Mouse (Mus musculus): ENCODE measurements at regions not wholly inside any gene's neighbourhood (a gene's known extent, or its start where the extent isn't known, plus 50 kb on each side); places are given as distances from the start of the nearest gene placed in this dataset.

DNA sequence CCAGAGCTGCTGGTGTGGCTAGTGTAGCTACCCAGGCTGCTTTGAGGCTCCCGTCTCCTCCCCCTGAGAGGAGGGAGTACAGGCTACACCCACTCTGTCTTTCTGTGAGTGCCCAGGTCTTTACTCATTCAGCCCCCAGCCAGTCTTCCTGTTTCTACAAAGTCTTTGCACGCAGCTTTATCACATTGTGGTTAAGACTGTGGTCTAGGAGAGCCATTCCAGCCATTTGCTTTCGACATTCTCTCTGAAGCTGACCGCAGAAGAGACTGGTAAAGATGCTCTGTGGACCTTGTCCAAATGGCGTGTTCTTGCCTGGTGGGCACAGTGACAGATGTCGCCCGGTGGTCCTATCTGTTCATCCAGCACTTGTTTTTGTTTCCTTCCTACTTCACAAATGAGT lies 62.0 kb downstream of the Tpra1 start:
- no peak for DNase-seq (ENCODE audit: low spot score)

DNA sequence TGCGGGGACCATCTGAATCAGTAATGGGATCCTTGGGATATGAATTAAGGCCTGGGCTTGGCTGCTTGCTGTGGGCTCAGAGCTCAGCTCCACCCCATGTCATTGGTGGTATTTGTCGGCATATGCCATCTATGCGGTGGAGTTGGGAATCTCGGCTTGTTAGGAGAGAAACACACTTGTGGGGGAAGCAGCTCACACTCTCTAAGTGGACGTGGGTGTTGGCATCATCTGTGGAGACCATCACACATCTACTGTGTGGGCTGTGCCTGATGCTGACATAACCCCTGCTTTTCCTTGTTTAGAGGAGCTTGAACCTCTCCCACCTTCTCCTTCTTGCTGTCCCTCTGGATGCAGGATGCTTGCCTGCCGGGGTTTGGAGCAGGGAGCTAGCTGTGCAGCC lies 62.9 kb downstream of the Tpra1 start:
- no peak for DNase-seq (ENCODE audit: low spot score)

GRCm38 (mm10) chr6:88965361-88966226 lies 63.5 kb downstream of the Tpra1 start:
- DNase-seq (ENCODE audit: low spot score), result no peak

- DNase-seq (ENCODE audit: low spot score), result no peak
Observed at GRCm38 (mm10) chr6:88966501-88966900, 64.5 kb downstream of the Tpra1 start.

DNA sequence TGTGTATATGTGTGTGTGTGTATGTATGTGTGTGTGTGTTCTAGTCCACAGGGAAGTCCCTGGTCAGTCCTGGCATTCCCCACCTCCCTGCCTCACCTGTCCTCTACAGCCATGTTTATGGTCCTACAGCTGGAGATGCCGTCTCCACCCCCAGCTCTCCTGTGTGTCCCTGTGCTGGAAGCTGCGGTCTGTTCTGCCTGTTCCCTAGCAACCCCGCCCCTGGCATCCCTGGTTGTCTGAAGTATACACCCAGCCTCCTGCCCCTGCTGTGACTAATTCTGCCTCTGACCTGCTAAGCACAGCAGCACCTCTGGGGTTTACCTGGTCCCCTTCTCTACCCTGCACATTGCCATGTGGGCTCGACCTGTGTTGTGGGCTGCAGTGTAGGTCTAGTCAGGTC lies 66.8 kb downstream of the Tpra1 start:
- no peak for DNase-seq (ENCODE audit: low spot score)

- DNase-seq (ENCODE audit: low spot score), result peak; percentile 58
Observed at GRCm38 (mm10) chr6:88971729-88972128, 69.7 kb downstream of the Tpra1 start.

DNA sequence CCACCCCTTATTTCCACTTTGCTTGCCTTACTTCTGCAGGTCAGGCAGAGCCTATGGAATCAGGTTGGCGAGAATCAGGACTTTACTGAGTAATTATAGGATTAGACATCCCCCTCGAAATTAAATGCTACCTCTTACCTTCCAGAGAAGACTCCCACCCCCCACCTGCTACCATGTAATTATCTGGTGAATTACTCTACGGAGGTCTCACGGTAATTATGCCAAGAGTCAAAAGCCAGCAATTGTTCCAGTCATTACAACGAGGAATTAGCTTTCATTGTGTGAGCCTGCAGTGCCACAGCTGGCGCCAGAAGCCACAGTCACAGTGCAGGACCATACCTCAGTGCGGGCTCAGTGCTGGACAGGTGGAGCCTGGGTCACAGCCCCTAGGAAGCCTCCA lies 72.4 kb downstream of the Tpra1 start:
- DNase-seq (ENCODE audit: low spot score), result no peak

DNA sequence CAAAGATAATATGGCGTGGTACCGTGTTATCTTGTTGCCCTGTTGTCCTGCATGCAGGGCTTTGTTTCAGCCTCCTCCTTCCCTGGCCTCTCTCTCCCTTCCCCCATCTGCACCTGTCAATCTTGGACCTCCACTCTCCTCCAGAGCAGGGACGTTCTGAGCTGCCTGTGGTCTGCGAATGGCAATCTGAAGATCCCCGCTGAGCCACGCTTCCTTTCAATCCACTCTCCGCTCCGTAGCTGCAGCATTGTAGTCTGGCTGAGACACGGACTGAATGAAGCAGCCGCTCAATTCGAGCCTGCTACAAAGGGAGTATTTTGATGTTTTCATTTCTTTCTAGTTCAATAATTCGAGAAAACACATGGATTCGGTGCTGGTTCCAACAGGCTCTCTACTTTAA lies 74.5 kb downstream of the Tpra1 start:
- DNase-seq (ENCODE audit: low spot score), result no peak

DNA sequence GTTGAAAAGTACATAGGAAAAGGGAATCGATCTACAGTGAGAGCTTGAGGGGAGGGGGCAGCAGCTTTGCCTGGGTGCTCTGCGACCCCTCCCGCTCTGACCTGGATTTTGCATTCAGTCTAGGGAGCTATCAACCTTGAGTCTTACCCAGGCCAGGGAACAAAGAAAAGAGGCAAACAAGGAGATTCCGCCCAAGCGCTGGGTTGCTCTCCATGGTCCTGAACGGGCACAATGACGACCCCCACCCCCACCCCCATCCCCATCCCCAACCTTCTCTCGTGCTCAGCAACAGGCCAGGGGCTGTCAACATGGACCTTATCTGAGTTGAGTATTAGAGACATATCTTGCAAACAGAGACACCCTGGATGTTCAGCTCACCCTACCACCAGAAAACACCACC lies 74.9 kb downstream of the Tpra1 start:
- no peak for DNase-seq (ENCODE audit: low spot score)

DNA sequence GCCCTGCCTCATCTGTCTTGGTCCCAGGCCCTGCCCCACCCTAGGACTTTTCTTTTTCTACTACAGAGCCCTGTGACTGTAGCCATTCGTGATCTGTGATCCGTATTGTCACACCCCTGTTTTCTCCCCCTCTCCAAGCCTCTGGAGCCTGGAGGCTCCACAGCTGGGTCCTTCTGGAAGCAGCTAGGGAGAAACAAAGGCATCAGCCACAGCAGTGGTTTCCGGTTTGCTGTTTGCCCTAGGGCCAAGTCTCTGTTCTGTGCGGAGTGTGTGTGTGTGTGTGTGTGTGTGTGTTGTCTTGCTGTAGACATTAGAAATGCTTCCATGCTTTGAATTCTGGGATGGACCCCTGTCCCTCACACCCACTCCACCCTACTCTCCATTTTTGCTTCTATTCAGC lies 76.9 kb downstream of the Tpra1 start:
- no peak for DNase-seq (ENCODE audit: low spot score)

DNA sequence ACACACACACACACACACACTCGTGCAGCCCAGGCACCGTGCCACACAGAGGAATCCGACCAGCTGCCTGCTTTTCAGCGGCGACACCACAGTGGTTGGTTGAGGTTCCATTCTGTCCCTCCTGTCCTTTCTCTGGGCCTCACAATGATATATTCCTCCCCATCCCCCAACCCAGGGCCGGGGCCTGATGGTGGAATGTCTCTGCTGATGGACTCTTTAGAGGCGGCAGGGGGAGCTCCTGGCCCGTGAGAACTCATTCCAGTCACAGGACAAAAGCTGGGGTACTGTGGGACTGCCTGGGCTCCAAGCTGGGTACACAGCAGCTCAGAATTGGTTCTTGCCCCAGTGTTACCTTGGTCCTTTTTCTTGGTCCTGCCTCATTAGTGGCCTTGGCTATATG lies 78.1 kb downstream of the Tpra1 start:
- no peak for DNase-seq (ENCODE audit: low spot score)

DNA sequence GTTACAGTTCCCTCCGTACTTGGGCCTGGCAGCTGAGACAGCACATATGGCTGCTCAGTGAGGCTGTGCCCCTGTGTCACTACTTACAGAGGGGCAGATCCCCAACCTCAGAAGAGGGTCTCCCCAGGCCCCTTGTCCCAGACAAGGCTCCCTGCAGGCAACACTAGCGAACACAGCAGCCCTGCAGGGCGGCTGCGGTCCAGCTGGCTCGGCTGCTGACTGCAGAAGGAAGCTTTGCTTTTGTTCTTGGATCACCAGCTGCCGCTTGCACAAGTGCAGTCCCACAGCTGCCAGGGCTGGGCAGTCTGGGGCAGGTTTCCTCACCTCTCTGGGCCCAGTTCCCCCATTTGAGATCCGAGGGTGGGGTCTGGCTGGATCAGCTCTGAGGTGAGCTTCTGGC lies 79.5 kb downstream of the Tpra1 start:
- no peak for DNase-seq (ENCODE audit: low spot score)

DNA sequence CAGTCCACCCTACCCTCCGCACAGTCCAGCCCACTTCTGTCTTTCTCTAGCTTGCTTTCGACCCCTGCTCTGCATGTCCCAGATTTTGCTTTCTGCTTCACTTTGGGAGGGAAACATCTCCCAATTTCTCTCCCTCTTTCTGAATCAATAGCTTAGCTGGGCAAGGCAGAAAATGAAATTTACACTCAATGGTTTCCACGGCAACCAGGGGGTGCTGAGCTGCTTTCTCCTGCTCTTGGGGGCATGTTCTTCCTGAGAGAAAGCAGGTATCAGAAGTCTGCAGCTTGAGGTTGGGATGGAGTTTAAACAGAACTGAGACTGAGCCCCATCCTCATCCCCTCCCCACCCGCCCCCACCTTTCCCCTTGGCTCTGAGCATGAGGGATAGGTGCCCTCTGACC lies 82.1 kb downstream of the Tpra1 start:
- DNase-seq (ENCODE audit: low spot score), result no peak

DNA sequence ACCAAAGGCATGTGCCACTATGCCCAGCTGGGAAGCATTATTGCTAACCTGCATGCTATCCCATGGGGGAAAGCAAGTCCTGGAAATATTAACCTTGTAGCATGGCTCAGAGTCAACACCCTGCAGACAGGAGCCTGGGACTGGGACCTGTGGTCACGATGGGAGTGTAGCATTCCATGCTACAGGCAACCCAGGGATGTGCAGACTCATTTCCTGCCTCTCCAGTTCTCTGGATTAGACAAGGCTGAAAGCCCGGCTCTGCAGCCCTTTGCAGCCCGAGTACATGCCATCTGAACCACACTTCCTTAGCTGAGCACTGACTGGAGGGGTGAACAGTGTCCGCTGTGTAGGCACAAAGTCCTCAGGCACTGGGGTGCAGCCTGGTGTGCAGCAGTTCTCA lies 82.8 kb downstream of the Tpra1 start:
- DNase-seq (ENCODE audit: low spot score), result no peak

DNA sequence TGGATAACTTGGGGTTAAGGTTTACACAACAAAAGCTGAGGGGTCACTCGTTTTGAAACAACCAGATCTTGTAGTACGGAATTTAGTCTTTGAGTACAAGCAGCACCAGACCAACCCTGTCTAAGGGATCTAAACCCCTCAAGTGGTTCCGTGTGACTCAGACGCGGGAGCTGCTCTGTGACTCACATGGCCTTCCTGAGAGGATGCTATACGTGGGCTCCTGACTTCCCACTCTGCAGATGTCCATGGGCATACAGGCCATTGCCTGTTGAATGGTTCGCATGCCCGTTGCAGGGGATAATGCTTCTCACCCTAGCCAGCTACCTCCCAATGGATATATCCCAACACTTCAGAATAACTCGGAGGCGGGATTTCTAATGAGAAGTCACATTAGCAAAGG lies 86.5 kb downstream of the Tpra1 start:
- no peak for DNase-seq (ENCODE audit: low spot score)

DNA sequence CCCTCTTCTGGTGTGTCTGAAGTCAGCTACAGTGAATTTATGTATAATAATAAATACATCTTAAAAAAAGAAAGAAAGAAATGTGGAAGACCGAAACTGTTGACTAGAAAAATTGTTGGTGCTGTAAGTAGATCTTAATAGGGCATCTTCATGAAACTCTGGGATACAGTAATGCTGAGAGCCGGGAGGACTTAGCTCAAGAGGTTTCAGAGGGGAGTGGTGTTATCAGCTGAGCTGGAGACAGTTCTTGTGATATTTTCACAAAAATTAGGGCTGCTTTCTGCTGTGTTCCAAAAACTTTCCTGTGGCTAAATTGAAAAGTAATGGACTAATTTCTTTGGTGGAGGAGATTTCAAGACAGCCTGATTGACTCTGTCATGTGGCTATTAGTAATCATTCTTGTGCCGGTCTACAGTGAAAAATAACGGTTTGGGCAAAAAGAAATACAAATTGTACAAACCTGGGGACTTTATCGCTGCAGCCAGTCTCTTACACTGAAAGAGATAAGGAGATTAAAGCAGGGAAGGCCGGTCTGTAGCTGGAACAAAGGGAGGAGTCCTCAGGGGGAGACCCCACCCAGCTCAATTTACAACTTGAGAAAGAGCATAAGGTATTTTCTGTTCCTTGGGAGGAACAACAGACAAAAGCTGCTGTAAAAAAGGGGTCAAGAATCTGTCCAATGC lies 87.7 kb downstream of the Tpra1 start:
- DNase-seq (ENCODE audit: low spot score), result no peak

GRCm38 (mm10) chr6:88990300-88990685 lies 88.2 kb downstream of the Tpra1 start:
- DNase-seq (ENCODE audit: low spot score), result no peak

GRCm38 (mm10) chr6:88995077-88995476 lies 93.0 kb downstream of the Tpra1 start:
- DNase-seq (ENCODE audit: low spot score), result no peak

DNA sequence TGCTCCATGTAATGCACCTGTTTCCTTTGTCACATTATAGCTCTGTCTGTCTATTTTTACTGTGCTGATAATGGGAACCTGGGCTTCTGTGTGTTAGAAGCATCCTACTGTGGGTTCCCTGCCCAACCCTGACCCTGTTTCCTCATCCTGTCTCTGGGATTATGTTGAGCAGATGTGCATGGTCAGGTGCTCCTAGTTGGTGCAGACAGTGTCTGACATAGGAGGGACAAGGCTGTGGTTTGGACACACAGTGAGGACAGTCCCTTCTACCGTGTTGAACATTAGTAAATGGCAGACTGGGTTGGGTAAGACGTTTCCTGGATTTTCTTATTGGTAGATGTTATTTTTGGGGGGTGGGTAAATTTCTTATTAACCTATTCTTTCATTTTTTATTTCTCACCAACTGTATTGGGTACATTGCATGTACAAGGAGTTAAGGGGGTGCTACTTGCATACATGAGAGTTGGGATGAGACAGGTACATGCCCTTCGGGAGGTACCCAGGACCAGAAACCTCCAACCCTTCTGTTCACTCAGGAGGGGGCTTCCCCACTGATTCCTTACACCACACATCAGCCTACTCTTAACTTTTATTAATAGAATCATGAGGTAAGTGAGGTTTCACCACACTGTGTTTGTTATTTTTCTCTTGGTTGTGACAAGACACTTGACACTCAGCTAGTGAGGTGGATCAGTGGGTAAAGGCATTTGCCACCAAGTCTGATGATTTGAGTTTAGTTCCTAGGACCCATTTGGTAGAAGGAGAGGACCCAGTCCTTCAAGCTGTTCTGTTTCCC lies 97.1 kb downstream of the Tpra1 start:
- no peak for DNase-seq (ENCODE audit: low spot score)

- no peak for DNase-seq (ENCODE audit: low spot score)
Observed at GRCm38 (mm10) chr6:89000359-89000758, 98.3 kb downstream of the Tpra1 start.

DNA sequence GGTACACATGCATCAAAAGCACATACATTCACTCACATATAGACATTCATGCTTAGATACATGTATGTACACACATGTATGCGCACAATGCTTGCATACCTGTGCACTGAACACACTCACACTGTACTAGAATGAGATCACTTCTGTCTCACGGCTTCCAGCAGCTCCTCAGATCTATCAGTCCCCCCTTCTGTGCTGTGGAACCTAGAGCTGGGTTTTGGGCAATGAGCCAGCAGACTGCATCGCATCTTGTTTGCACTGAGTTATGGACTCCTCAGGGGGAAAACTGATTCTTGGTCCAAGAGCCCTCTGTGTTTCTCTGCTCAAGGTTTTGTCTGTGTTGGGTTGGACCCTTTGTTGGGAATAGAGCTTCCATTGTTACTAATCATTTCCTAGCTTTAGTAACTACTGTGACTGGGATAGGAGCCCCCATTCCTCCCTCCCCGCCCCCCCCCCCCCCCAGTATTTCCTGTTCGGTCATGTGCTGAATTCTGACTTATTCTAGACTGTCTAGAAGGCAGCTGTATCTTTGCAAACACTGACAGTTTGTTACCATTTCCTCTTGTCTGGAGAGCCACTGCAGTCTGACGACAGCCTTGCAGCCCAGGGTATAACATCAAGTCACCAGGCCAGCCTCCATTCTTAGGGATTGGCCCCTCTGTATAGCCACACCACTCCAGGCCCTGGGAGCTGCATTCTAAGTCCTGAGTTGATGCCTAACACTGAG lies 101.3 kb downstream of the Tpra1 start:
- DNase-seq (ENCODE audit: low spot score), result no peak

DNA sequence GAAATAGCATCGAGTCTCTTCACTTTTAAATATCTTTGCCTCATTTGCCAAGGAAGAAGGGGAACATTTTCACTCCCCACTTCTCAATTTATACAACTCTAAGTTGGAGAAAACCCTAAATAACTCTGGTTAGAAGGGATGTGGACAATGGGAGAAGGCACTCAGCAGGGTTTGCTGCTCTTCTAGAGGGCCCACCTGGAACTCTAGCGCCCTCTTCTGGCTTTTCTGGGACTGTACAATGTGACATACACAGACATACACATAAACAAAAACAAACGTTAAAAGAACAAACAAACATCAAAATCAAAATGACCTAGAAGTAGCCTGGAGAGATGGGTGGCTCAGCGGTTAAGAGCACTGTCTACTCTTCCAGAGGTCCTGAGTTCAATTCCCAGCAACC lies 103.0 kb downstream of the Tpra1 start:
- DNase-seq (ENCODE audit: low spot score), result no peak
